Mouse (Mus musculus) myocyte (in vitro differentiated cells): ENCODE measurements around the gene Gm16253. TPM values are rescaled to one million over a fixed set of nuclear protein-coding genes. Genes with fewer than 3 reads are reported as not detected.

Source experiments
- H3K27me3 ChIP-seq: one replicate; pipeline ENCODE4 v1.6.1; 2011; ENCODE audit not compliant: control insufficient read depth, insufficient read depth, insufficient read length
- H3K36me3 ChIP-seq: one replicate; pipeline ENCODE4 v1.6.1; 2011; ENCODE audit not compliant: control insufficient read depth, insufficient read depth
- H3K4me2 ChIP-seq: one replicate; pipeline ENCODE4 v1.6.1; 2011; ENCODE audit warnings: low read depth, control low read depth
- H3K4me3 ChIP-seq: one replicate; pipeline ENCODE4 v1.5.1; 2011; ENCODE audit warnings: mild to moderate bottlenecking, control low read depth, moderate library complexity
- H3K79me2 ChIP-seq: one replicate; pipeline ENCODE4 v1.6.1; 2011; ENCODE audit not compliant: control insufficient read depth, insufficient read depth
- H3ac ChIP-seq: one replicate; pipeline ENCODE4 v1.6.1; 2011; ENCODE audit not compliant: control insufficient read depth, insufficient read length
- CEBPB ChIP-seq: IDR thresholded peaks from 2 replicates; pipeline ENCODE4 v1.6.1; 2011; ENCODE audit warnings: mild to moderate bottlenecking, moderate library complexity; ENCODE audit not compliant: poor library complexity, insufficient read depth, severe bottlenecking
- E2F4 ChIP-seq: IDR thresholded peaks from one replicate; pipeline ENCODE4 v1.6.1; 2011; ENCODE audit warnings: mild to moderate bottlenecking, control low read depth, moderate library complexity; ENCODE audit not compliant: insufficient read depth
- MAX ChIP-seq: IDR thresholded peaks from one replicate; pipeline ENCODE4 v1.6.1; 2011; ENCODE audit warnings: low read depth, mild to moderate bottlenecking, control low read depth
- MYOD1 ChIP-seq, 3 experiments: IDR thresholded peaks; one replicate each; pipeline ENCODE4 v1.6.1; 2011; ENCODE audit warnings: control low read depth in 2 of 3, low read depth in 2 of 3, mild to moderate bottlenecking in 2 of 3, moderate library complexity in 1 of 3; ENCODE audit not compliant: insufficient read length in 2 of 3, control insufficient read depth in 1 of 3
- MYOG ChIP-seq, 3 experiments: IDR thresholded peaks; one replicate each; pipeline ENCODE4 v1.6.1; 2011; ENCODE audit warnings: control low read depth in 2 of 3, low read depth in 2 of 3, mild to moderate bottlenecking in 2 of 3; ENCODE audit not compliant: insufficient read length in 2 of 3, control insufficient read depth in 1 of 3, insufficient read depth in 1 of 3
- POLR2A ChIP-seq: IDR thresholded peaks from one replicate; pipeline ENCODE4 v1.6.1; 2011; ENCODE audit warnings: low read depth, mild to moderate bottlenecking, control low read depth, moderate library complexity; ENCODE audit not compliant: insufficient read length
- POLR2AphosphoS2 ChIP-seq: IDR thresholded peaks from one replicate; pipeline ENCODE4 v1.6.1; 2011; ENCODE audit warnings: low read depth, control low read depth; ENCODE audit not compliant: insufficient read length
- REST ChIP-seq: IDR thresholded peaks from one replicate; pipeline ENCODE4 v1.6.1; 2011; ENCODE audit warnings: mild to moderate bottlenecking, control low read depth, moderate library complexity; ENCODE audit not compliant: insufficient read depth, insufficient read length
- SRF ChIP-seq: IDR thresholded peaks from one replicate; pipeline ENCODE4 v1.6.1; 2011; ENCODE audit warnings: low read depth; ENCODE audit not compliant: control insufficient read depth, insufficient read length
- TCF12 ChIP-seq: IDR thresholded peaks from one replicate; pipeline ENCODE4 v1.6.1; 2011; ENCODE audit warnings: mild to moderate bottlenecking, control low read depth; ENCODE audit not compliant: poor library complexity, insufficient read depth, severe bottlenecking
- TCF3 ChIP-seq: IDR thresholded peaks from one replicate; pipeline ENCODE4 v1.6.1; 2011; ENCODE audit warnings: low read depth, control low read depth; ENCODE audit not compliant: insufficient read length
- USF1 ChIP-seq: IDR thresholded peaks from one replicate; pipeline ENCODE4 v1.6.1; 2011; ENCODE audit warnings: low read depth, mild to moderate bottlenecking, control low read depth, moderate library complexity
- polyA plus RNA-seq: library from polyadenylated mRNA; unstranded; fragments of >200 nt; fragmentation: generic; extraction: Trizol; gene quantifications from one replicate; pipeline ENCODE4 v1.2.1, GENCODE M21; 2012; ENCODE audit warnings: missing spikeins

The Gm16253 gene
- polyA plus RNA-seq, 1 experiment = 0.25 TPM

DNA sequence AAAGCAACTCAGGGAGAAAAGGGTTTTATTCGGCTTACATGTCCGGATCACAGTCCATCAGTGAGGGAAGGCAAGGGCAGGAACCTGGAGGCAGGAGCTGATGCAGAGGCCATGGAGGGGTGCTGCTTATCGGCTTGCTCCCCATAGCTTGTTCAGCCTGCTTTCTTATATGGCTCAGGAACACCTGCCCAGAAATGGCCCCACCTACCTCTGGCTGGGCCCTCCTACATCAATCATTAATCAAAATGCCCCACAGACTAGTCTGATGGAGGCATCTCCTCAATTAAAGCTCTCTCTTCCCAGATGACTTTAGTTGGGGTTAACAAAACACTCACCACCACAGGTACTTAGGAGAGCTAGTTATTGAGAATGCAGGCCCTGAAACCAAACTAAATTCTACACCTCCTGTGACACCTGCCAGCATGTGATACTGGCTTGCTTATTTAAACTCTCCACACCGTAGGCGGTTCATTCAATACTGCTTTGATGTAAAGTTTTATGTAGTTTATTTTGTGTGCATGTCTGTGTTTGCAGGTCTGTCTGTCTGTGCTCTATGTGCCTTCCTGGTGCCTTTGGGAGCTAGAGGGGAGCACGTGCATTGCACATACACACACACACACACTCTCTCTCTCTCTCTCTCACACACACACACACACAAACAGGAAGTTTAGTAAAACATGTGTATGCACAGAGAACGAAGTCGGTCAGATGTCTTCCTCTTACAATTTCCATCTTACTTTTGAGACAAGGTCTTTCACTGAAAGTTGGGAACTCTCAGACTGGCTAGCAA lies 9.9 kb upstream of the Gm16253 start:
- Histone ChIP-seq H3K36me3 (no peaks in the 10 kb centered on the region), H3ac (no peak overlapping the region), H3K4me3 (no peak overlapping the region), H3K4me2 (no peak overlapping the region), H3K27me3 (no peaks in the 10 kb centered on the region), H3K79me2 (no peaks in the 10 kb centered on the region)
- TF ChIP-seq POLR2AphosphoS2 (no peak), TCF12 (no peak), MYOD1 (IDR thresholded peaks at IDR 0.05; ENCODE audit: control insufficient read depth in 1 of 3, insufficient read length in 2 of 3, low read depth in 2 of 3) (no peak), CEBPB (no peak), MYOG (IDR thresholded peaks at IDR 0.05; ENCODE audit: control insufficient read depth in 1 of 3, insufficient read depth in 1 of 3, insufficient read length in 2 of 3, low read depth in 2 of 3) (no peak), MAX (no peak), REST (no peak), USF1 (no peak), E2F4 (no peak), TCF3 (no peak), SRF (no peak), POLR2A (no peak)

DNA sequence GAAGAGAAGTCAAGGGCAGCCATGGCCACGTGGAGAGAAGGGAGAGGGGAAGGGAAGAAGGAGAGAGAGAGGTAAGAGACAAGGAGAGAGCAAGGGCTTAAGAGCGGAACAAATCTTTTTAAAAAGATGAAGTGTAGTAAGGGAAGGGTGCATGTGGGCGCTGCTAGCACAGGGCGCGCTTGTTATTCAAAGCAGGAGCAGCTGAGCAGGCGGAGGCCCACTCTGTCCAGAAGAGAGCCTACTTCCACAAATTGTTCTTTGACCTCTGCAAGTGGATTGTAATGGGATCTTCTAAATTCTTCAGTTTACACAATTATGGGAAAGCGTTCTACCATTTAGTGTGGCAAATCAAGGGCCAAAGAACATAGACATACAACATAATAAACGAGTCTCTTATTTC lies 8.2 kb upstream of the Gm16253 start:
- no peak overlapping the region for H3K4me2 ChIP-seq
- H3K36me3 ChIP-seq = no peaks in the 10 kb centered on the region
- H3K27me3 ChIP-seq = no peaks in the 10 kb centered on the region
- no peak overlapping the region for H3ac ChIP-seq
- no peak for TF ChIP-seq E2F4
- no peak for TF ChIP-seq MAX
- no peak overlapping the region for H3K4me3 ChIP-seq
- no peaks in the 10 kb centered on the region for H3K79me2 ChIP-seq

DNA sequence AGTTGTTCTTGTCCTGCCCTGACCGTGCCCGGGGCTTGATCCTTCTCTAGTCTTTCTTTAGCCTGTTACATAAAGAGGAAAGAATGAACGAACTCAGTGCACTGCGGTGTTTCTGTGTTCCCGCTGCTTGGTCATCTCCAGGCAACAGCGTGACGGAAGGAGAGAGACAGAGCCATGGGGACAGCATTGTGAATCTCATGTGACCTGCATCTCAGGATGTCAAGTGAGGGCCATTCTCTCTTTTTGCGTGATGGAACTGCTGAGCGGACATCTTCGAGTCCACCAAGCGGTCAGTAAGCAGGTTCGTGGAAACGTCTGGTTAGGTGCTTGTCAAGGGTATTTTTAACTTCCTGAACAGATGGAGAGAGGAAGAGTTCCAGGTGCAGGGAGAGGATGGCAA lies 7.3 kb upstream of the Gm16253 start:
- Histone ChIP-seq H3K79me2 (no peaks in the 10 kb centered on the region), H3ac (no peak overlapping the region), H3K4me2 (no peak overlapping the region), H3K4me3 (no peak overlapping the region), H3K36me3 (no peaks in the 10 kb centered on the region), H3K27me3 (no peaks in the 10 kb centered on the region)
- TF ChIP-seq TCF12 = no peak
- no peak for TF ChIP-seq SRF
- no peak for TF ChIP-seq E2F4
- TF ChIP-seq MYOG (IDR thresholded peaks at IDR 0.05; ENCODE audit: control insufficient read depth in 1 of 3, insufficient read depth in 1 of 3, insufficient read length in 2 of 3, low read depth in 2 of 3) = no peak
- no peak for TF ChIP-seq MYOD1 (IDR thresholded peaks at IDR 0.05; ENCODE audit: control insufficient read depth in 1 of 3, insufficient read length in 2 of 3, low read depth in 2 of 3)

DNA sequence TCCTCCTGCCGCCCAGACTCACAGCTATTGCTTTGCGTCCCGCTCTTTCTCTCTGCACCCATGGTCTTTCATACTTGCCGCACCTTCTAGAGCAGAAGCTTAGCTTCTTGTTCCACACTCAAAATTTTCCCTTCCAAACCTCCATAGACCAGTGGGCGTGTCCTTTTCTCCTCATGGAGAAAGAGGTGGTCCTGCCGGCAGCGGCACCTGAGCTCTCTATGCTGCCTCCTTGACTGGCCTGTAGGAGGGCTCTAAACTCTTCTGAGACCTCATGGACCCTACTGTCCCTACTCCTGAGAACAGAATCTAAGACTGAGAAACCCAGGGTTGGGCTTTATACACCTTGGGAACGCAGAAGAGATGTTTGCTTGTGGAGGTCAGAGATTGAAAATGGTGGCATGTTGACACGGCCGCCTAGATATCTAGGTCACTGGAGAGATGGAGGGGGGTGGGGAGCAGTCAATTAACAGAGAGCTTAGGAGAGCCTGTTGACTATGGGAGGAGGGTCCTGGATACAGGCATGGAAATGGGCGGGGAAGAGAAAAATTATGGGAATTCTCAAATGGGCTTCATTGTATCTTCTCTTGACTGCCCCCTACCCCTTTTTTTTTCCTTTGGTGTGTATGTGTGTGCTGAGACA lies 6.7 kb upstream of the Gm16253 start:
- Histone ChIP-seq H3K4me3 (no peak overlapping the region), H3K79me2 (no peaks in the 10 kb centered on the region), H3ac (no peak overlapping the region), H3K36me3 (no peaks in the 10 kb centered on the region), H3K27me3 (no peaks in the 10 kb centered on the region), H3K4me2 (no peak overlapping the region)
- no peak for TF ChIP-seq POLR2AphosphoS2
- TF ChIP-seq CEBPB = no peak
- TF ChIP-seq TCF3 = no peak
- TF ChIP-seq MYOG (IDR thresholded peaks at IDR 0.05; ENCODE audit: control insufficient read depth in 1 of 3, insufficient read depth in 1 of 3, insufficient read length in 2 of 3, low read depth in 2 of 3) = no peak
- no peak for TF ChIP-seq MAX
- TF ChIP-seq USF1 = no peak
- no peak for TF ChIP-seq TCF12
- TF ChIP-seq E2F4 = no peak
- TF ChIP-seq POLR2A = no peak
- no peak for TF ChIP-seq SRF
- no peak for TF ChIP-seq MYOD1 (IDR thresholded peaks at IDR 0.05; ENCODE audit: control insufficient read depth in 1 of 3, insufficient read length in 2 of 3, low read depth in 2 of 3)
- TF ChIP-seq REST = no peak

DNA sequence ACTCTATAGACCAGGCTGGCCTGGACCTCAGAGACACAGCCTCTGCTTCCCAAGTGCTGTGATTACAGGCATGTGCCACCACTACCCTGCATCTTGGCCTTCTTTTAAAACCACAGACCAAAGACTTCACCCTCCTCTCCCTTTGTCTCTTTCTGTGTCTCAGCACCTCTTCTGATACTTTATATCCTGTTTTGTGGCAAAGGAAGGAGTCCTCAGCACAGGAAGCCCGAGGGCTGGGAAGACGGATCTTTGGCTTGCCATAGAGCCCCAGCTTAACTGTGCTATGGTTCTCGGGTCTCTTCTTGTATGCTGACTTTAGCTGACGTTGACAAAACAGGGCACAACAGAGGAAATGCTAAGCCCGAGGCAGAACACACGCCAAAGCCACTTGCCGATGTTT lies 6.1 kb upstream of the Gm16253 start:
- Histone ChIP-seq H3K4me3 (no peak overlapping the region), H3K27me3 (no peaks in the 10 kb centered on the region), H3K79me2 (no peaks in the 10 kb centered on the region), H3K36me3 (no peaks in the 10 kb centered on the region), H3ac (no peak overlapping the region), H3K4me2 (no peak overlapping the region)
- TF ChIP-seq REST = no peak
- no peak for TF ChIP-seq TCF3
- TF ChIP-seq CEBPB = no peak
- TF ChIP-seq MYOG (IDR thresholded peaks at IDR 0.05; ENCODE audit: control insufficient read depth in 1 of 3, insufficient read depth in 1 of 3, insufficient read length in 2 of 3, low read depth in 2 of 3) = no peak
- no peak for TF ChIP-seq TCF12
